Mouse (Mus musculus) ES-E14 (cell line): ENCODE measurements at regions not wholly inside any gene's neighbourhood (a gene's known extent, or its start where the extent isn't known, plus 50 kb on each side); places are given as distances from the start of the nearest gene placed in this dataset.

Experiments used
- CHD2 ChIP-seq: IDR thresholded peaks from 2 replicates; pipeline ENCODE4 v1.6.1; 2014; ENCODE audit warnings: mild to moderate bottlenecking, low read depth, low read length, inconsistent platforms
- HCFC1 ChIP-seq: IDR thresholded peaks from 2 replicates; pipeline ENCODE4 v1.6.1; 2012; ENCODE audit warnings: low read length, inconsistent platforms, borderline replicate concordance; ENCODE audit not compliant: insufficient read depth
- MAFK ChIP-seq: IDR thresholded peaks from 2 replicates; pipeline ENCODE4 v1.6.1; 2014; ENCODE audit warnings: mild to moderate bottlenecking, low read depth, low read length, inconsistent platforms; ENCODE audit not compliant: insufficient read depth
- ZC3H11A ChIP-seq: IDR thresholded peaks from 2 replicates; pipeline ENCODE4 v1.6.1; 2012; ENCODE audit warnings: low read depth, mild to moderate bottlenecking, inconsistent platforms, low read length, borderline replicate concordance
- ZNF384 ChIP-seq: IDR thresholded peaks from 2 replicates; pipeline ENCODE4 v1.6.1; 2012; ENCODE audit warnings: low read depth, low read length, inconsistent platforms

- TF ChIP-seq ZNF384 (no peak), CHD2 (no peak), MAFK (no peak), HCFC1 (no peak), ZC3H11A (no peak)
Measured at GRCm38 (mm10) chr1:193665854-193666253, 295.8 kb upstream of the Camk1g start.
